Mouse (Mus musculus) limb, embryonic 14.5 days (tissue): Measurements from ENCODE around the gene Fastk. TPM values are rescaled to one million over a fixed set of nuclear protein-coding genes. Genes with fewer than 3 reads are reported as not detected.
A peak's percentile ranks its signal among the peaks of the same experiment; 100 is the strongest.

Experiments
- ATAC-seq: fragments of 200-750 bp; cut with Nextera tagmentation; 2 replicates; pipeline ENCODE4 v1.8.0; 2017; ENCODE audit warnings: low read depth, moderate number of reproducible peaks, moderate TSS enrichment; ENCODE audit not compliant: low FRiP score
- DNase-seq: peaks from one replicate; pipeline ENCODE4 v3.0.0-alpha.2; 2015; ENCODE audit warnings: low spot score
- H3K27ac ChIP-seq: fragments of 300-500 bp; sonication (generic); replicated peaks from 2 replicates; pipeline ENCODE4 v1.5.1; 2014; ENCODE audit warnings: low read depth, mild to moderate bottlenecking, low read length, moderate library complexity, mixed read lengths
- H3K27me3 ChIP-seq: fragments of 300-500 bp; sonication (generic); 2 replicates; pipeline ENCODE4 v1.6.1; 2014; ENCODE audit warnings: low read length, mixed read lengths; ENCODE audit not compliant: control insufficient read depth, insufficient read depth
- H3K36me3 ChIP-seq: fragments of 300-500 bp; sonication (generic); 2 replicates; pipeline ENCODE4 v1.6.1; 2014; ENCODE audit warnings: mild to moderate bottlenecking, low read length, moderate library complexity, mixed read lengths; ENCODE audit not compliant: control insufficient read depth, insufficient read depth
- H3K4me1 ChIP-seq: fragments of 300-500 bp; sonication (generic); 2 replicates; pipeline ENCODE4 v1.6.1; 2014; ENCODE audit warnings: antibody characterized with exemption, low read length, mixed read lengths; ENCODE audit not compliant: control insufficient read depth, insufficient read depth
- H3K4me2 ChIP-seq: fragments of 300-500 bp; sonication (generic); replicated peaks from 2 replicates; pipeline ENCODE4 v1.6.1; 2014; ENCODE audit warnings: low read depth, mild to moderate bottlenecking, low read length, moderate library complexity; ENCODE audit not compliant: severe bottlenecking
- H3K4me3 ChIP-seq: fragments of 300-500 bp; sonication (generic); replicated peaks from 2 replicates; pipeline ENCODE4 v1.5.1; 2014; ENCODE audit warnings: low read length
- H3K9ac ChIP-seq: fragments of 300-500 bp; sonication (generic); 2 replicates; pipeline ENCODE4 v1.6.1; 2014; ENCODE audit warnings: mild to moderate bottlenecking, low read depth, low read length, moderate library complexity; ENCODE audit not compliant: severe bottlenecking
- H3K9me3 ChIP-seq: fragments of 300-500 bp; sonication (generic); 2 replicates; pipeline ENCODE4 v1.6.1; 2016; ENCODE audit warnings: low read length; ENCODE audit not compliant: control insufficient read depth
- POLR2A ChIP-seq: fragments of 200-500 bp; IDR thresholded peaks from 2 replicates; pipeline ENCODE4 v1.8.0; 2012; ENCODE audit warnings: inconsistent platforms, mild to moderate bottlenecking, moderate library complexity, borderline replicate concordance; ENCODE audit not compliant: insufficient read depth, insufficient read length; ENCODE audit errors: extremely low read depth
- WGBS: fragments of 180-500 bp; shearing (Covaris S2); extraction: QIAGEN DNeasy Blood & Tissue Kit; methylation state at CpG from one replicate; pipeline ENCODE4 v1.1.7; 2014; 5-methylcytosine and 5-hydroxymethylcytosine counted together
- polyA plus RNA-seq, 2 experiments: library from polyadenylated mRNA; depleted of rRNA in 1 of 2; stranded (reverse) in 1 of 2; unstranded in 1 of 2; fragments of >200 nt; fragmentation: Nextera tagmentation in 1 of 2; extraction: Ambion mirVana in 1 of 2; gene quantifications; 2 replicates each; pipeline versions ENCODE4 v1.2.1 to v1.2.3; 2012 to 2014

Fastk gene
- polyA plus RNA-seq, 2 experiments: 120 to 295 TPM

- Histone ChIP-seq H3K4me2 (peak overlapping the region; percentile 76; the same call in 1 of the 2 replicates), H3K27me3 (0 out of 2 replicates have a peak, but pooled peaks cover 8% of the 10 kb centered on the region), H3K4me3 (peak overlapping the region; percentile 44), H3K4me1 (peaks cover 29% of the 10 kb centered on the region), H3K9ac (peak overlapping the region; percentile 56; the same call in 1 of the 2 replicates), H3K36me3 (peaks cover 48% of the 10 kb centered on the region), H3K27ac (no peak overlapping the region), H3K9me3 (no peaks in the 10 kb centered on the region)
- no peak for TF ChIP-seq POLR2A
- no peak for DNase-seq
- WGBS: 57% methylated on average over 6 of the region's 6 CpGs
- ATAC-seq: no peak
These were observed 30.6 kb upstream of the Fastk start for GRCm38 (mm10) chr5:24475476-24476241.

- Histone ChIP-seq H3K9me3 (no peaks in the 10 kb centered on the region), H3K4me3 (peak overlapping the region; percentile 44), H3K27ac (no peak overlapping the region), H3K4me1 (peaks cover 29% of the 10 kb centered on the region), H3K9ac (peak overlapping the region; percentile 56), H3K27me3 (0 out of 2 replicates have a peak, but pooled peaks cover 8% of the 10 kb centered on the region), H3K36me3 (peaks cover 42% of the 10 kb centered on the region), H3K4me2 (peak overlapping the region; percentile 76)
- 4% methylated on average over 45 of the region's 67 CpGs for WGBS
- ATAC-seq: no peak
- TF ChIP-seq POLR2A: no peak
- no peak for DNase-seq
These were observed 29.7 kb upstream of the Fastk start for GRCm38 (mm10) chr5:24474723-24475261.

- DNase-seq (peak; percentile 28), ATAC-seq (no peak)
- Histone ChIP-seq H3K36me3 (peaks cover 36% of the 10 kb centered on the region), H3K9ac (peak overlapping the region; percentile 56), H3K4me1 (peaks cover 29% of the 10 kb centered on the region), H3K4me2 (peak overlapping the region; percentile 76), H3K4me3 (peak overlapping the region; percentile 44), H3K9me3 (no peaks in the 10 kb centered on the region), H3K27me3 (0 out of 2 replicates have a peak, but pooled peaks cover 8% of the 10 kb centered on the region), H3K27ac (no peak overlapping the region)
- 3% methylated on average over 60 of the region's 77 CpGs for WGBS
- no peak for TF ChIP-seq POLR2A
These were observed 29.1 kb upstream of the Fastk start for GRCm38 (mm10) chr5:24474025-24474722.

- H3K4me2 ChIP-seq: 0 out of 2 replicates have a peak overlapping the region, but pooled peaks have one; percentile 5
- WGBS: 13% methylated on average over 6 of the region's 7 CpGs
- H3K4me3 ChIP-seq: no peak overlapping the region
- H3K27me3 ChIP-seq: 0 out of 2 replicates have a peak, but pooled peaks cover 8% of the 10 kb centered on the region
- ATAC-seq: no peak
- no peak overlapping the region for H3K27ac ChIP-seq
- no peak for TF ChIP-seq POLR2A
- peaks cover 25% of the 10 kb centered on the region for H3K36me3 ChIP-seq
- peaks cover 29% of the 10 kb centered on the region for H3K4me1 ChIP-seq
- no peaks in the 10 kb centered on the region for H3K9me3 ChIP-seq
- DNase-seq: no peak
- H3K9ac ChIP-seq: 0 out of 2 replicates have a peak overlapping the region, but pooled peaks have one; percentile 7
These were observed 28.0 kb upstream of the Fastk start for GRCm38 (mm10) chr5:24472884-24473619.
